ENCODE assay signal across 16 mouse cellular contexts in the genomic region with DNA sequence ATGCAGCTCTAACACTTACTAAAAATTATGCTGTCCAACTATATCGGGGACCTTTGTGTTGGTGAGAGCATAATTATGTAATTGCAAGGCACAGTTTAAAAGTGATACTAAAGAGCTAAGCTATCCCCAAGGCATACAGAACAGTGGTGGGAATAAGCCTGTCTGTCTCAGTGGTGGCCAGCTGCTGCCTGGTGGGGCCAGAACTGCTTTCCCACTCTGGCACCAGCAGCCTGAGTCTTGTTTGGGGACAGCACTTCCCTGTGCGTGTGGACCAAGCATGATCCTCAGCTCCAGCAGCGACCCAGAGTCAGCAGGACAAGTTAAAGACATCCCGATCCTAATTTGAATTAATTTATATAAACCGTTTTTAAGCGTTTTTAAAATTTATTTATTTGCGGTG. TPM values are rescaled to one million over a fixed set of nuclear protein-coding genes. Genes with fewer than 3 reads are reported as not detected.
DNase-seq lines count a peak whose midpoint lies in the region; ATAC-seq lines count a peak whose summit lies in the region.
"Had no signal": no experiment of that assay in that cellular context is flagged by ENCODE, and none has a peak within 500 bp of the region (broad histone marks: within the 10 kb centered on the region; RNA-seq: fewer than 3 reads in every experiment).

No protein-coding gene starts in this region.

- H3K36me3 ChIP-seq in megakaryocyte, embryonic 14.5 days (replicated peaks; ENCODE audit: low read length) = peaks cover 44% of the 10 kb centered on the region
- peaks cover 27% of the 10 kb centered on the region for H3K36me3 ChIP-seq in embryonic facial prominence, embryonic 14.5 days (ENCODE audit: control insufficient read depth, insufficient read depth, low read length)
- peaks cover 29% of the 10 kb centered on the region for H3K36me3 ChIP-seq in neural tube, embryonic 13.5 days

- no peak overlapping the region for H3K27ac ChIP-seq in embryonic facial prominence, embryonic 14.5 days (replicated peaks; ENCODE audit: low read depth, low read length)
- H3K27ac ChIP-seq in neural tube, embryonic 13.5 days (replicated peaks) = peak overlapping the region; percentile 39; the same call in 1 of the 2 replicates
- H3K27ac ChIP-seq: lung, embryonic 15.5 days had no signal

- H3K4me2 ChIP-seq in embryonic facial prominence, embryonic 14.5 days (ENCODE audit: low read depth, low read length) = peak overlapping the region; percentile 68; the same call in 1 of the 2 replicates
- H3K4me2 ChIP-seq in neural tube, embryonic 13.5 days = peak overlapping the region; percentile 66

- 79% methylated on average over 7 of the region's 7 CpGs for WGBS in embryonic facial prominence, embryonic 14.5 days
- 74% methylated on average over 7 of the region's 7 CpGs for WGBS in neural tube, embryonic 13.5 days

- H3K4me3 ChIP-seq in megakaryocyte, embryonic 14.5 days (replicated peaks) = peak overlapping the region; percentile 56
- no peak overlapping the region for H3K4me3 ChIP-seq in embryonic facial prominence, embryonic 14.5 days (ENCODE audit: low read depth, low read length)
- H3K4me3 ChIP-seq in neural tube, embryonic 13.5 days = no peak overlapping the region
- H3K4me3 ChIP-seq: lung, embryonic 15.5 days had no signal

- intact Hi-C loops in gastrocnemius, postnatal 14 days (cut with DNase I; ENCODE audit: low total_unique reads) = no loop called here

- no peaks in the 10 kb centered on the region for H3K9me3 ChIP-seq in megakaryocyte, embryonic 14.5 days
- no peaks in the 10 kb centered on the region for H3K9me3 ChIP-seq in embryonic facial prominence, embryonic 14.5 days (ENCODE audit: control insufficient read depth, low read length)
- H3K9me3 ChIP-seq in neural tube, embryonic 13.5 days = no peaks in the 10 kb centered on the region
- H3K9me3 ChIP-seq: lung, embryonic 15.5 days had no signal

- H3K4me1 ChIP-seq in megakaryocyte, embryonic 14.5 days = peaks cover 38% of the 10 kb centered on the region
- H3K4me1 ChIP-seq in embryonic facial prominence, embryonic 14.5 days (ENCODE audit: control insufficient read depth, insufficient read depth, low read length) = 0 out of 2 replicates have a peak, but pooled peaks cover 7% of the 10 kb centered on the region
- H3K4me1 ChIP-seq in neural tube, embryonic 13.5 days (replicated peaks) = peaks cover 24% of the 10 kb centered on the region

- H3K9ac ChIP-seq in embryonic facial prominence, embryonic 14.5 days (ENCODE audit: low read depth, low read length) = no peak overlapping the region
- no peak overlapping the region for H3K9ac ChIP-seq in neural tube, embryonic 13.5 days
- H3K9ac ChIP-seq: lung, embryonic 15.5 days had no signal

- no peak for ATAC-seq in megakaryocyte, adult 5-6 weeks (ENCODE audit: poor library complexity, severe bottlenecking)
- ATAC-seq in embryonic facial prominence, embryonic 14.5 days (ENCODE audit: low read depth) = no peak
- no peak for ATAC-seq in neural tube, embryonic 13.5 days (ENCODE audit: low read depth)
- ATAC-seq: intestine, embryonic 16.5 days had no signal

- DNase-seq in gastrocnemius, postnatal 14 days = peak; percentile 24
- no peak for DNase-seq in gastrocnemius, postnatal 10 days
- DNase-seq in embryonic facial prominence, embryonic 14.5 days (ENCODE audit: low spot score) = peak; percentile 16
- no peak for DNase-seq in kidney, adult 11 months
- no peak for DNase-seq in left cerebral cortex, adult 18-20 months (ENCODE audit: low spot score in 2 of 2)
- DNase-seq: B cell, adult 2 months; cerebellum, adult 11-12 months; gastrocnemius, postnatal 36 days; kidney, postnatal 10 days; liver; right cerebral cortex, postnatal 25 days had no signal

- no peaks in the 10 kb centered on the region for H3K27me3 ChIP-seq in megakaryocyte, embryonic 14.5 days (replicated peaks)
- H3K27me3 ChIP-seq in embryonic facial prominence, embryonic 14.5 days (replicated peaks; ENCODE audit: control insufficient read depth, insufficient read depth, low read length) = no peaks in the 10 kb centered on the region
- no peaks in the 10 kb centered on the region for H3K27me3 ChIP-seq in neural tube, embryonic 13.5 days
- H3K27me3 ChIP-seq: lung, embryonic 15.5 days had no signal

RNA-seq across cellular contexts. Expression of a gene that starts 2.6 kb away (rescaled TPM):
- 10 to 100 TPM; 10.7 to 11.5 TPM for total RNA-seq in gastrocnemius, postnatal 14 days (2021)
- 10 to 100 TPM; 21.9 to 22.3 TPM for total RNA-seq in gastrocnemius, postnatal 10 days (2021)
- polyA plus RNA-seq in megakaryocyte, embryonic 14.5 days (2012; ENCODE audit: insufficient read depth, low replicate concordance) = 127 TPM in 1 of 2 replicates, not detected in the other
- 291 and 343 TPM in 2 replicates for total RNA-seq in megakaryocyte, adult 5-6 weeks (2015)
- total RNA-seq in megakaryocyte, adult 5-6 weeks (2017) = 336 and 397 TPM in 2 replicates
- 143 and 152 TPM in 2 replicates for polyA plus RNA-seq in embryonic facial prominence, embryonic 14.5 days (2014; fragmentation: Nextera tagmentation; extraction: Ambion mirVana)
- 99.0 and 103 TPM in 2 replicates for polyA plus RNA-seq in neural tube, embryonic 13.5 days (2015; fragmentation: Nextera tagmentation; extraction: Ambion mirVana)
- 10 to 100 TPM; 16.9 to 24.1 TPM for total RNA-seq in left cerebral cortex, adult 18-20 months (2021)

RNA-seq across cellular contexts. Expression of a gene that starts 35.2 kb away (rescaled TPM):
- 10 to 100 TPM; 23.0 to 29.6 TPM for total RNA-seq in gastrocnemius, postnatal 14 days (2021)
- 10 to 100 TPM; 37.6 to 46.3 TPM for total RNA-seq in gastrocnemius, postnatal 10 days (2021)
- 11.3 and 16.0 TPM in 2 replicates for polyA plus RNA-seq in megakaryocyte, embryonic 14.5 days (2012; ENCODE audit: insufficient read depth, low replicate concordance)
- total RNA-seq in megakaryocyte, adult 5-6 weeks (2015) = 67.3 and 78.2 TPM in 2 replicates
- total RNA-seq in megakaryocyte, adult 5-6 weeks (2017) = 39.8 and 51.0 TPM in 2 replicates
- polyA plus RNA-seq in embryonic facial prominence, embryonic 14.5 days (2014; fragmentation: Nextera tagmentation; extraction: Ambion mirVana) = 20.5 and 21.7 TPM in 2 replicates
- polyA plus RNA-seq in neural tube, embryonic 13.5 days (2015; fragmentation: Nextera tagmentation; extraction: Ambion mirVana) = 16.7 and 22.3 TPM in 2 replicates
- total RNA-seq in left cerebral cortex, adult 18-20 months (2021) = 10 to 100 TPM; 64.3 to 71.3 TPM

Comparison
In these comparisons a context has a peak if more than half of its experiments do, and no peak if none do; other contexts are left out.
1. DNase-seq: peak in gastrocnemius, postnatal 14 days (single experiment) and embryonic facial prominence, embryonic 14.5 days (single experiment); none in gastrocnemius, postnatal 10 days (single experiment), kidney, adult 11 months (single experiment) and left cerebral cortex, adult 18-20 months (0 of 2).
2. RNA of a gene that starts 2.6 kb away (total RNA-seq): 291 to 397 TPM in megakaryocyte, adult 5-6 weeks; 16.9 to 24.1 TPM in left cerebral cortex, adult 18-20 months, 21.9 to 22.3 TPM in gastrocnemius, postnatal 10 days and 10.7 to 11.5 TPM in gastrocnemius, postnatal 14 days; every median in the first group is over 10 times any median in the second.